Mouse (Mus musculus) neural tube, embryonic 11.5 days (tissue): Measurements from ENCODE around the gene Asb11. TPM values are rescaled to one million over a fixed set of nuclear protein-coding genes. Genes with fewer than 3 reads are reported as not detected.

Experiments used
- ATAC-seq: fragments of 200-750 bp; cut with Nextera tagmentation; 2 replicates; pipeline ENCODE4 v1.8.0; 2017; ENCODE audit warnings: moderate number of reproducible peaks, mild to moderate bottlenecking, moderate TSS enrichment, moderate library complexity; ENCODE audit not compliant: insufficient read depth, low FRiP score, low TSS enrichment
- DNase-seq: peaks from one replicate; pipeline ENCODE4 v3.0.0-alpha.2; 2015; ENCODE audit warnings: low spot score
- H3K27ac ChIP-seq: fragments of 300-500 bp; sonication (generic); 2 replicates; pipeline ENCODE4 v1.5.1; 2014; ENCODE audit warnings: low read depth, mild to moderate bottlenecking, low read length
- H3K27me3 ChIP-seq: fragments of 300-500 bp; sonication (generic); 2 replicates; pipeline ENCODE4 v1.6.1; 2014; ENCODE audit warnings: mild to moderate bottlenecking, low read length, mixed read lengths; ENCODE audit not compliant: control insufficient read depth, insufficient read depth
- H3K36me3 ChIP-seq: fragments of 300-500 bp; sonication (generic); 2 replicates; pipeline ENCODE4 v1.6.1; 2014; ENCODE audit warnings: mild to moderate bottlenecking, low read length, moderate library complexity, mixed read lengths; ENCODE audit not compliant: control insufficient read depth, insufficient read depth
- H3K4me1 ChIP-seq: fragments of 300-500 bp; sonication (generic); 2 replicates; pipeline ENCODE4 v1.6.1; 2014; ENCODE audit warnings: low read length, mixed read lengths; ENCODE audit not compliant: control insufficient read depth, insufficient read depth
- H3K4me2 ChIP-seq: fragments of 300-500 bp; sonication (generic); 2 replicates; pipeline ENCODE4 v1.6.1; 2014; ENCODE audit warnings: low read depth, mild to moderate bottlenecking, moderate library complexity
- H3K4me3 ChIP-seq: fragments of 300-500 bp; sonication (generic); 2 replicates; pipeline ENCODE4 v1.5.1; 2014; ENCODE audit warnings: low read depth, low read length
- H3K9ac ChIP-seq: fragments of 300-500 bp; sonication (generic); 2 replicates; pipeline ENCODE4 v1.6.1; 2014; ENCODE audit warnings: mild to moderate bottlenecking, low read length
- H3K9me3 ChIP-seq: fragments of 300-500 bp; sonication (generic); 2 replicates; pipeline ENCODE4 v1.6.1; 2016; ENCODE audit warnings: low read length; ENCODE audit not compliant: control insufficient read depth
- WGBS: fragments of 180-500 bp; shearing (Covaris S2); extraction: QIAGEN DNeasy Blood & Tissue Kit; methylation state at CpG from one replicate; pipeline ENCODE4 v1.1.7; 2014; 5-methylcytosine and 5-hydroxymethylcytosine counted together
- polyA plus RNA-seq: library from polyadenylated mRNA; unstranded; fragments of >200 nt; fragmentation: Nextera tagmentation; extraction: Ambion mirVana; gene quantifications from 2 replicates; pipeline ENCODE4 v1.2.1, GENCODE M21; 2014

The Asb11 gene
- polyA plus RNA-seq, 1 experiment from 2014 or later, result not detected

DNA sequence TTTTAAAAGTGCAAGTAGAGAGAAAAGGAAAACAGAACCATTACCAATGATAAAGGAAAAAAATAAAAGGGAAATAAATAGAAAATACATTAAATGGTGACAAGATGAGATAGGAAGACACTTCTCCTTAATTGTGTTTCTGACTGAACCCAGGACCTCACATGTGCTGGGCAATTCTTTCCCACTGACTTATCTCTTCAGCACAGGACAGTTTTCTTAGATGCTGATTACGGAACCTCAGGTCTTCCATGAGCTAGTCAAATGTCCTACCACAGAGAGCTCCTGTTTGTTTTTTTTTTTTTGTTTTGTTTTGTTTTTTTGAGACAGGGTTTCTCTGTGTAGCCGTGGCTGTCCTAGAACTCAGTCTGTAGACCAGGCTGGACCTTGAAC lies 10.9 kb downstream of the Asb11 start:
- WGBS, result 78% methylated on average over 2 of the region's 2 CpGs
- Histone ChIP-seq H3K4me2 (no peak overlapping the region), H3K9ac (no peak overlapping the region), H3K27me3 (no peaks in the 10 kb centered on the region), H3K27ac (no peak overlapping the region), H3K9me3 (no peaks in the 10 kb centered on the region), H3K4me1 (no peaks in the 10 kb centered on the region), H3K4me3 (no peak overlapping the region), H3K36me3 (no peaks in the 10 kb centered on the region)
- no peak for DNase-seq
- ATAC-seq, result no peak

DNA sequence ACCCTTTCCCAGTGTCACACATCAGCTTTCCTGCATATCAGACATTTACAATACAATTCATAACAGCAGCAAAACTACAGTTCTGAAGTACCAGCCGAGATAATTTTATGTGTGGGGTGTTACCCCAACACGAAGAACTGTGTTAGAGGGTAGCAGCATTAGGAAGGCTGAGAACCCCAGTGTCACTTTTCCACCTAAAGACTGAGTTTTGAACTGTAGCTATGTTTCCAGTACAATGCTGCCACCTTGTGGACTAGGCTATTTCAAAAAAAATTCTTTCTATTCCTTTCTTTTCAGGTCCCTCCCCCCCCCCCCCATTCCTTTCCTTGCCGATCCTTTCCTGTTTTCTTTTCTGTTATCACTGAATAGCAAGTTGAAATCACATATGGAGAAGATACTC lies 12.4 kb downstream of the Asb11 start:
- ATAC-seq (no peak), DNase-seq (peak; percentile 21)
- 47% methylated on average over 3 of the region's 3 CpGs for WGBS
- Histone ChIP-seq H3K36me3 (no peaks in the 10 kb centered on the region), H3K4me3 (no peak overlapping the region), H3K27me3 (no peaks in the 10 kb centered on the region), H3K4me2 (no peak overlapping the region), H3K9ac (no peak overlapping the region), H3K27ac (no peak overlapping the region), H3K9me3 (no peaks in the 10 kb centered on the region), H3K4me1 (no peaks in the 10 kb centered on the region)

DNA sequence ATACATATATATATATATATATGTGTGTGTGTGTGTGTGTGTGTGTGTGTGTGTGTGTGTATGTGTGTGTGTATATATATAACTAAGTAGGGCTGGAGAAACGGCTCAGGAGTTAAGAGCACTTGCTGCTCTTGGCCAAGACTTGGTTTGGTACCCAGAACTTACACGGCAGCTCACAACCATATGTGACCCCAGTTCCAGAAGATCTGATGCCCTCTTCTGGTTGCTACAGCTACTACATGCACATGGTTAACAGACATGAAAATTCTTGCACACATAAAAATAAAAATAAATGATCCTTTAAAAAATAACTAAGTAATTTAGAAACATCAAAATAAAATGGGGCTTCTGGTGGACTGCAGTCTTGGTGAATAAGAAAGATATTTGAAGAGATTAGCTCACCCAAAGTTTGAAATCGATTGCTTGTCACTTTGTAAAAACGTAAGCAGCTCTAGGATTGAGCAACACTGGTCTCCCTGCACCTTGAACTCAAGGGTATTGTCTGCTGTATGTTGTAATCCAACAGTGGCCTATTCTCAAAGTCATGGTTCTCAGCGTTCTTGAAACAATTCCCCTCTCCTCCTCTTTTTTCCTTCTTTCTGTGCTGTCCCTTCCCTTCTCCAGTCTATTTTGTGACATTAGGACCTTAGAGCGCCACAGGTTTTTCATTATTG lies 22.5 kb downstream of the Asb11 start:
- H3K9ac ChIP-seq, result no peak overlapping the region
- H3K4me1 ChIP-seq, result no peaks in the 10 kb centered on the region
- H3K4me2 ChIP-seq, result no peak overlapping the region
- ATAC-seq, result no peak
- H3K27ac ChIP-seq, result no peak overlapping the region
- WGBS, result 79% methylated on average over 6 of the region's 6 CpGs
- no peak for DNase-seq
- no peaks in the 10 kb centered on the region for H3K27me3 ChIP-seq
- H3K9me3 ChIP-seq, result no peaks in the 10 kb centered on the region
- no peaks in the 10 kb centered on the region for H3K36me3 ChIP-seq
- no peak overlapping the region for H3K4me3 ChIP-seq

GRCm38 (mm10) chrX:164502258-164502657 lies 65.5 kb downstream of the Asb11 start:
- no peaks in the 10 kb centered on the region for H3K4me1 ChIP-seq
- H3K4me3 ChIP-seq, result no peak overlapping the region
- ATAC-seq (no peak), DNase-seq (no peak)
- H3K27ac ChIP-seq, result no peak overlapping the region
- no peaks in the 10 kb centered on the region for H3K9me3 ChIP-seq
- H3K4me2 ChIP-seq, result no peak overlapping the region
- H3K9ac ChIP-seq, result no peak overlapping the region
- 80% methylated on average over 2 of the region's 2 CpGs for WGBS
- no peaks in the 10 kb centered on the region for H3K36me3 ChIP-seq
- H3K27me3 ChIP-seq, result no peaks in the 10 kb centered on the region

GRCm38 (mm10) chrX:164505709-164506498 lies 69.1 kb downstream of the Asb11 start, which contains the start of gene Asb9:
Gene Asb9 (plus strand): TSS chrX:164506327.
- WGBS, result 80% methylated on average over 10 of the region's 10 CpGs
- Histone ChIP-seq H3K4me2 (no peak within 1 kb of the TSS), H3K9ac (no peak within 1 kb of the TSS), H3K27ac (no peak within 1 kb of the TSS), H3K4me3 (no peak within 1 kb of the TSS), H3K27me3 (no peaks in the 10 kb centered on the region), H3K4me1 (no peaks in the 10 kb centered on the region), H3K9me3 (no peaks in the 10 kb centered on the region), H3K36me3 (no peaks in the 10 kb centered on the region)
- ATAC-seq (no peak), DNase-seq (no peak)

DNA sequence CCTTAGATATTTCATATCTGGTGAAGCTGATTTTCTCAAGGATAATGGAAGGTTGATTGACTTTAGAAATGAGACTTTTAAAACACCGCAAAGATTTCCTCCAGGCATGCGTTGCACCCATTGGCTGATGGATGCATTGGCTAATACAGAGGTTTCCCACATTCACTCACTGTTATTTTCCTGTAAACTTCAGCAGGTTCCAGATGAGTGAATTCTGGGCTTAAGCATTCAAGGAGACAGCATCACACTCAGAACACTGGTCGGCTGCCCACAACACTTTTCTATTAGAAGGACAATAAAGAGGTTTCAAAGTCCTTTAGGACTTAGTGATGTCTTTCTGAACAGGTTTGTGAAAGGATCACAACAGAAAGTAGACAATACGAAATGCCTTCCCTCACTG lies 70.3 kb downstream of the Asb11 start:
- no peaks in the 10 kb centered on the region for H3K27me3 ChIP-seq
- H3K9me3 ChIP-seq, result no peaks in the 10 kb centered on the region
- WGBS, result 85% methylated on average over 4 of the region's 4 CpGs

GRCm38 (mm10) chrX:164508728-164509127 lies 71.9 kb downstream of the Asb11 start:
- 65% methylated on average over 3 of the region's 3 CpGs for WGBS
- H3K36me3 ChIP-seq, result no peaks in the 10 kb centered on the region
- ATAC-seq, result no peak

More for the DNA sequence above, 70.3 kb downstream of the Asb11 start:
- DNase-seq, result no peak
- Histone ChIP-seq H3K4me1 (no peaks in the 10 kb centered on the region), H3K4me3 (no peak overlapping the region), H3K9ac (no peak overlapping the region), H3K36me3 (no peaks in the 10 kb centered on the region), H3K27ac (no peak overlapping the region), H3K4me2 (no peak overlapping the region)
- no peak for ATAC-seq

More at GRCm38 (mm10) chrX:164508728-164509127, 71.9 kb downstream of the Asb11 start:
- no peaks in the 10 kb centered on the region for H3K27me3 ChIP-seq
- H3K4me2 ChIP-seq, result no peak overlapping the region
- H3K9ac ChIP-seq, result no peak overlapping the region
- H3K4me3 ChIP-seq, result no peak overlapping the region
- H3K4me1 ChIP-seq, result no peaks in the 10 kb centered on the region
- H3K9me3 ChIP-seq, result no peaks in the 10 kb centered on the region
- H3K27ac ChIP-seq, result no peak overlapping the region
- DNase-seq, result no peak
